Mouse (Mus musculus) G1E (cell line): Measurements from ENCODE around the gene Clcn5. TPM values are rescaled to one million over a fixed set of nuclear protein-coding genes. Genes with fewer than 3 reads are reported as not detected.
A peak's percentile ranks its signal among the peaks of the same experiment; 100 is the strongest.

Source experiments
- ATAC-seq: 2 replicates; pipeline ENCODE4 v1.8.0; 2016; ENCODE audit warnings: mild to moderate bottlenecking; ENCODE audit not compliant: insufficient number of reproducible peaks, poor library complexity, low FRiP score, severe bottlenecking; ENCODE audit errors: extremely low read depth
- DNase-seq: peaks from one replicate; pipeline ENCODE4 v3.0.0; 2012; ENCODE audit warnings: low spot score
- H3K27me3 ChIP-seq: 2 replicates; pipeline ENCODE4 v1.6.1; 2012; ENCODE audit warnings: mild to moderate bottlenecking, low read length, inconsistent platforms; ENCODE audit not compliant: insufficient read depth
- H3K36me3 ChIP-seq: replicated peaks from 2 replicates; pipeline ENCODE3; 2012; ENCODE audit warnings: mild to moderate bottlenecking, inconsistent platforms
- H3K4me1 ChIP-seq: 2 replicates; pipeline ENCODE4 v1.6.1; 2012; ENCODE audit warnings: low read depth, low read length, inconsistent platforms, mixed read lengths; ENCODE audit not compliant: insufficient read depth
- H3K4me3 ChIP-seq: 2 replicates; pipeline ENCODE4 v1.5.1; 2012; ENCODE audit warnings: low read depth, mild to moderate bottlenecking, inconsistent platforms, low read length, moderate library complexity, mixed read lengths
- H3K9me3 ChIP-seq: replicated peaks from 2 replicates; pipeline ENCODE4 v1.6.1; 2012; ENCODE audit warnings: inconsistent platforms
- CTCF ChIP-seq: IDR thresholded peaks from 2 replicates; pipeline ENCODE4 v1.5.1; 2012; ENCODE audit warnings: low read depth, low read length, inconsistent platforms, mixed read lengths
- GATA1 ChIP-seq: IDR thresholded peaks from 2 replicates; pipeline ENCODE4 v1.6.1; 2012; ENCODE audit warnings: borderline replicate concordance, low read length, inconsistent platforms, mixed read lengths
- GATA2 ChIP-seq: IDR thresholded peaks from 2 replicates; pipeline ENCODE4 v1.6.1; 2012; ENCODE audit warnings: low read depth, low read length, inconsistent platforms, borderline replicate concordance
- POLR2AphosphoS5 ChIP-seq: IDR thresholded peaks from 2 replicates; pipeline ENCODE4 v1.6.1; 2012; ENCODE audit warnings: low read depth, low read length, inconsistent platforms; ENCODE audit not compliant: insufficient replicate concordance
- TAL1 ChIP-seq: conservative IDR thresholded peaks from 2 replicates; pipeline ENCODE4 v1.6.1; 2012; ENCODE audit warnings: low read depth, low read length, inconsistent platforms, mixed read lengths
- polyA plus RNA-seq: library from polyadenylated mRNA; stranded (reverse); fragments of >175 nt; gene quantifications from 2 replicates; pipeline ENCODE4 v1.2.3, GENCODE M21; 2012
- total RNA-seq, 2 experiments: library from RNA; stranded (forward) in 1 of 2; stranded (reverse) in 1 of 2; fragments of 200-1000 nt in 1 of 2; fragments of >200 nt in 1 of 2; fragmentation: Nextera tagmentation in 1 of 2; gene quantifications; 2 replicates each; pipeline ENCODE4 v1.2.3; 2014 to 2017

Gene Clcn5
- total and polyA plus RNA-seq, 3 experiments, result 7.0 to 29.6 (median 27.7) TPM

DNA sequence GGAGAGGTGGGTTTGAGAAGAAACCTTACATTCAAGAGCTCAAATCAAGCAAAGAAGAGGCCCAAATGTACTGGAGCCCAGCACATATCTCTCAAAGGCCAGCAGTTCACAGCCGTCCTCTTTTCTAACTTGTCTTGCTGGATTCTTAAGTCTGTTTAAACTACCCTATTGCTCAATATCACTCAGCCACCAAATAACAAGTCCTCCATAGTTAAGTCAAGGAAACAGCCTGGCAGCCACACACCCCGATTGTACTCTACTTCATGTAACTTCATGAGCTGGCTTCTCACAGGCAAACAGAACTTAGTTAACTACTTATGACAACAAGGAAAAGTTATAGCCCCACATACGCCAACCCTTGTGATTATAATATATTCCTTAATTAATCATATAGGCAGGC lies 59.4 kb downstream of the Clcn5 start:
- Histone ChIP-seq H3K4me3 (no peak overlapping the region), H3K27me3 (no peaks in the 10 kb centered on the region), H3K36me3 (peaks cover 8% of the 10 kb centered on the region), H3K4me1 (peaks cover 6% of the 10 kb centered on the region; the same call in 1 of the 2 replicates), H3K9me3 (no peaks in the 10 kb centered on the region)
- ATAC-seq, result no peak
- TF ChIP-seq GATA1, result no peak
- no peak for TF ChIP-seq GATA2
- no peak for TF ChIP-seq TAL1
- TF ChIP-seq CTCF, result no peak
- TF ChIP-seq POLR2AphosphoS5, result no peak
- no peak for DNase-seq

GRCm38 (mm10) chrX:7256022-7256421 lies 63.1 kb downstream of the Clcn5 start:
- ATAC-seq, result no peak
- no peak for TF ChIP-seq GATA1
- no peak for TF ChIP-seq POLR2AphosphoS5
- TF ChIP-seq GATA2, result no peak
- TF ChIP-seq TAL1, result no peak
- TF ChIP-seq CTCF, result no peak
- H3K4me3 ChIP-seq, result no peak overlapping the region
- H3K36me3 ChIP-seq, result peaks cover 12% of the 10 kb centered on the region
- DNase-seq, result no peak
- peaks cover 2% of the 10 kb centered on the region; the same call in 1 of the 2 replicates for H3K4me1 ChIP-seq
- no peaks in the 10 kb centered on the region for H3K9me3 ChIP-seq
- H3K27me3 ChIP-seq, result no peaks in the 10 kb centered on the region

- no peaks in the 10 kb centered on the region for H3K4me1 ChIP-seq
- TF ChIP-seq POLR2AphosphoS5 (no peak), GATA1 (no peak), CTCF (no peak), GATA2 (no peak), TAL1 (no peak)
- DNase-seq (no peak), ATAC-seq (peak; percentile 28; the same call in 1 of the 2 replicates)
- no peaks in the 10 kb centered on the region for H3K9me3 ChIP-seq
- H3K36me3 ChIP-seq, result peaks cover 3% of the 10 kb centered on the region
- no peak overlapping the region for H3K4me3 ChIP-seq
- H3K27me3 ChIP-seq, result no peaks in the 10 kb centered on the region
Observed at GRCm38 (mm10) chrX:7204099-7204498, 115.1 kb downstream of the Clcn5 start.

DNA sequence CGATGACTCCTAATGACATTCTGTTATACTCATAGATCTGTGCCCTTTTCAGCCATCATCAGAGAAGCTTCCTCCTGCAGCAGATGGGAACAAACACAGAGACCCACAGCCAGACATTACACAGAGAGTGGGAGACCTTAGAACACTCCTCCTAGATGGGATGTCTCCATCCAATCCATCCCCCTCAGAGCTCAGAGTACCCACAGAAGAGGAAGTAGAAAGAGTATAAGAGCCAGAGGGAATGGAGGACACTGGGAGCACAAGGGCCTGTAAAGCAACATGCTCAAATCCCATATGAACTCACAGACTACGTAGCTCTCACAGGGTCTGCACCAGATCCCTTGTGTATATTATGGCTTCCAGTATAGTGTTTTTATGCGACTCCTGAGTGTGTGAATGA lies 115.6 kb downstream of the Clcn5 start:
- no peak for ATAC-seq
- H3K4me1 ChIP-seq, result no peaks in the 10 kb centered on the region
- DNase-seq, result no peak

DNA sequence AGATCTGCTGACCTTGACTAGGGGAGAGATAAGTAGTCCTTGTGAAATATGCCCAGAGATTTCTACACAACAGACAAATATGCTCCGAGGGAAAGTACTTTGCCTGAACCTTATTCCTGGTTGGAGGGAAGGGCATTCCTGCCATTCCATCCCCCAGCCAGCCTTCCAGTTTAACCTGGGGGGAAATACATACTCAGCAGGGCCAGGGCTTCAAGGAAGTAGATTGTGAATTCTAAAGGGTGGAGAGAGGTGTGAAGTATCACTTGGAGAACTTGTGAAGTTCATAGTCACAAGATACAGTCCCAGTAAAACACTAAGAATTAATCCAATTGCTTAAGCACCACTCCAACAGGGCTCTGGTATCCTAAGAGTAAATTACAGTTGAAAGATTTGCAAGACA lies 121.3 kb downstream of the Clcn5 start:
- H3K4me1 ChIP-seq, result no peaks in the 10 kb centered on the region
- H3K9me3 ChIP-seq, result no peaks in the 10 kb centered on the region
- ATAC-seq, result no peak
- no peaks in the 10 kb centered on the region for H3K36me3 ChIP-seq
- no peak for DNase-seq
- no peaks in the 10 kb centered on the region for H3K27me3 ChIP-seq
- H3K4me3 ChIP-seq, result no peak overlapping the region
- no peak for TF ChIP-seq TAL1
- TF ChIP-seq CTCF, result no peak
- no peak for TF ChIP-seq GATA1

More for the DNA sequence above, 115.6 kb downstream of the Clcn5 start:
- TF ChIP-seq CTCF, result no peak
- TF ChIP-seq GATA1, result no peak
- TF ChIP-seq GATA2, result no peak
- TF ChIP-seq POLR2AphosphoS5, result no peak
- no peak for TF ChIP-seq TAL1
- no peaks in the 10 kb centered on the region for H3K36me3 ChIP-seq
- no peaks in the 10 kb centered on the region for H3K9me3 ChIP-seq
- H3K4me3 ChIP-seq, result no peak overlapping the region
- H3K27me3 ChIP-seq, result no peaks in the 10 kb centered on the region

DNA sequence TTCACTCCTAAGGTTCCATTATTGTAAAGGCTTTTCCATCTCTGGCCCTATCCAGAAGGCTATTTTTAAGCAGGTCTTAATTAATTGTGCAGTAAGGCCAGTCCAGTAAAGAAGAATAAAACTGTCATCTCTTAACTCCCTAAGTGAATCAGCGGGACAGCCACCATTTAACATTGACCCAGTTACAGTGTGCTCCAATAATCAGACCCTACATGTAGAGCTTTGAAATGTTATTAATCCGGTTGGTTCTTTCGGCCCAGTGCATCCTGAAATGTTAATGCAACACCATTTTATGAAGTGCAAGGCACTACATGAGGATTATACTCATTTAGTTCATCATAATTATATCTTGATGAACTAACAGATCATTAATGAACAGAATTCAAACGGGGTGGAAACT lies 128.3 kb downstream of the Clcn5 start:
- Histone ChIP-seq H3K27me3 (no peaks in the 10 kb centered on the region), H3K4me1 (peaks cover 10% of the 10 kb centered on the region), H3K9me3 (no peaks in the 10 kb centered on the region), H3K36me3 (no peaks in the 10 kb centered on the region), H3K4me3 (no peak overlapping the region)
- ATAC-seq (no peak), DNase-seq (no peak)
- no peak for TF ChIP-seq TAL1

- no peak for ATAC-seq
- TF ChIP-seq POLR2AphosphoS5 (no peak), GATA2 (no peak), TAL1 (no peak), CTCF (no peak), GATA1 (no peak)
Observed at GRCm38 (mm10) chrX:7188311-7188807, 130.8 kb downstream of the Clcn5 start.

More at GRCm38 (mm10) chrX:7188311-7188807, 130.8 kb downstream of the Clcn5 start:
- Histone ChIP-seq H3K9me3 (no peaks in the 10 kb centered on the region), H3K4me1 (peaks cover 10% of the 10 kb centered on the region), H3K4me3 (no peak overlapping the region), H3K36me3 (peaks cover 1% of the 10 kb centered on the region), H3K27me3 (no peaks in the 10 kb centered on the region)
- DNase-seq, result no peak
